Mouse (Mus musculus) pancreas, adult 10 weeks (tissue): ENCODE data around the gene Arf5. TPM values are rescaled to one million over a fixed set of nuclear protein-coding genes. Genes with fewer than 3 reads are reported as not detected.

ENCODE experiments used
- polyA plus RNA-seq: library from polyadenylated mRNA; stranded (reverse); fragments of 350-450 nt; fragmentation: Illumina TruSeq; extraction: RNeasy Lipid Tissue Mini Kit (QIAGEN cat#74804); gene quantifications from one replicate; pipeline ENCODE4 v1.2.3, GENCODE M21; 2015; ENCODE audit warnings: low read depth, low replicate concordance; ENCODE audit not compliant: insufficient read depth

Arf5 gene
- 38.3 TPM for polyA plus RNA-seq

DNA sequence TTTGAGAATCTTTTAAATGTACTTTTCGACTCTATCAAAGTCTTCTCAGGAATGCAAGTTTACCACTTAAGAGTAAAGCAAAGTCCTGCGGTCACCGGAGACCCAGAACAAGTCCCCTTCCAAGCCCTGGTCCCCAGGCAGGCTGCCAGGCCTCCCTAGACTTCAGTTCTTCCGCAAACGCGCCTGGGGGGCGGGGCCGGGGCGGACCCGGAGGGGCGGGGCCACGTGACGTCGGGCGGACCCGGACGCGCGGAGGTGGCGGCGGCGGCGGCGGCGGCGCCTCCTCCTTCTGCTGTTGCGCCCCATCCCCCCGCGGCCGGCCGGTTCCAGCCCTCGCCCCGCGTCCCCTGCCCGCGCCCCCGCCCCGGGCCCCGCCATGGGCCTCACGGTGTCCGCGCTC is at the start of gene Arf5:
Gene Arf5, plus strand, starts transcription at position 248 of the 400 bp plus-strand sequence.

DNA sequence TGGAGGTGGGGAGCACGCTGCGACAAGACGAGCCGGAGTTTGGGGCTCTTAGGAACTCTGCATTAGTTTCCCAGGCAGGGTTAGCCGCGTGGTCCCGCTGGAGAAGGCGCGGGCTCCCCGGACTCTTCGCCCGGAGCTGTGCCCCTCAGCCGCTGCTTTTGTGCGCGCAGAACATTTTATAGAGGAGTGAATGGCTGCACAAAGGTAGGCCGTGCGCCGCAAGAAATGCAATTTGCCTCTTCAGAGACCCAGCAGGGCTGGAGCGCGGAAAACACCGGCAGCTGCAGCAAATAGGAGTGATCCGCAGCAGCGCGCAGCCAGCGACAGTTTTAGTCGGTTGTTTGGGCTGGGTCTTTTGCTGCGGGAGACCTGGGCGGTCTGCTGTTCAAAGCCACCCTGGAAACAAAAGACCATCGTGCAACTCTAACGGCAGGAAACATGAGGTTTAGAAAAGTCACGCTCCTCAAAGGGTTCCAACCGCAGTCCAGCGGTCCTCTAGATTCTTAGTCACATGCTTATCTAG is 25.6 kb upstream of the Arf5 start, which contains the start of gene Zfp800:
Gene Zfp800, minus strand, starts transcription at position 325 of the 523 bp plus-strand sequence.

DNA sequence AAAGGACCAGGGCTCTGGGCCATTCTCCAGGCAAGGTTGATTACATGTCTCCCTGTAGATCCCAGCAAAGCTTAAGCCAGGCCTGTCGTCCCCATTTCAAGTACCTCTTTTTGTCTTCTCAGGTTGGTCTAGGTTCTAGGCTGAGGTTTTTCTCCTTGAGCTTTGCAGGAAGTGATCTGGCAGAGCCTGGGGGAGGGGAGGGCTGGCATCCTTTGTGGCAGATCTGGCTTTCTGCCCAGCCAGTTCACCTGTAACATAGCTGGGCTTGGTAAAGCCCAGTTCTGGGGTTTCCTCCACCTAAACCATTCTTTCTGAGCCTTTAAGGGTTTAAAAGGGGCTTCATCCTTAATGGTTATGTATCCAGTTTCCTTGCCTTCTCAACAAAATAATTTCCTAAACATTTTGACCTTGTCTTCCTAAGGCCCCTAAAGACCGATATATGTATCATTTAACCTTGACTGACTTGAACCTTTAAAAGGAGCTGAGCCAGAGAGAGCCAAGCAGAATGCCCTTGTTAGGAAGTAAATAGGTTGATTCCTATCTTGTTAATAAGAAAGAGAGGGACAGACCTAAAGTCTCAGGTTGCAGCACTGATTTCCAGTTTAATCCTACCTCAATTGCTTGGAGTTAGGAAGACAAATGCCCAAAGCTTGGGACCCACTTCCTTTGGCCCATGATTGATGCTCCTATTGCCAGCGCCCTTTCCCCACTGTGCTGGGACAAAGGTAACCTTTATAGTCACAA is 3.9 kb downstream of the Arf5 start, which contains the start of gene Fscn3:
Gene Fscn3, plus strand, starts transcription at position 694 of the 744 bp plus-strand sequence.

DNA sequence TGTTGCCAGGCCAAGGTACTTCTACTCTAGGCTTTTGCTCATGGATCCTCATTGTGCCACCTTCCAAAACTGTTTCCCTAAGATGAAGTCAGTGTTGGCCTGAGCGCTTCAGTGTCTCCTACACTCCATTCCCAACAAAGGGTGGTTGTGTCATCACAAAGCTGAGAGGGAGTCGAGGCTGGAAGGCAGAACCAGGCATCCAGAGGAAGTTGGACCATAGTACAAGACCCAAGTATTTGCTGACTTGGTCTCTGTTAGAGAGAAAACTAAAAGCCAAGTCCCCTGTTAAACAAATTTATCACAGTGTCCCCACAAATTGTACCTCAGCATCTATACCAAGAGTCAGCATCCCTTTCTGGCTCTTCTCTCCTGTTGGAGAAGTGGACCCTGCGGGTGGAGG is 4.9 kb downstream of the Arf5 start, which contains the start of gene Gcc1:
Gene Gcc1, minus strand, starts transcription at position 101 of the 400 bp plus-strand sequence.

DNA sequence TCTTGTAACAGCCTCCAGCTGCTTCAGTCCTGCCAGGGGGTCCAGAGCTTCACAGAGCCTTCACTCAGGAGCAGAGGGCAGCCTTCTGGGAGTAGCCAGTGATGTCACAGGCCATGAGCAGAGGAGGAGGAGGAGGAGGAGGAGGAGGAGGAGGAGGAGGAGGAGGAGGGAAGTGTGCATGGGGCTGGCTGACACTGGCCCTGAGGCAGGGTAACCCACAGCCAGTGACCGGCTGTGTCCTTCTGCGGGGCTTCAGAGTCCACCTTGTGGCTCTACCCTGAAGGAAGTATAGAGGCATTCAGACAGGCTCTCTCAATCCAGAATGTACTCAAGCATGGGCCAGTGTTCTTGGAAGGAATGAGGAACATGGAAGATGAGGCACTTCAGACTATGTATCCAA is 25.9 kb downstream of the Arf5 start, which contains the start of gene Pax4:
Gene Pax4, minus strand, starts transcription at position 101 of the 400 bp plus-strand sequence.

DNA sequence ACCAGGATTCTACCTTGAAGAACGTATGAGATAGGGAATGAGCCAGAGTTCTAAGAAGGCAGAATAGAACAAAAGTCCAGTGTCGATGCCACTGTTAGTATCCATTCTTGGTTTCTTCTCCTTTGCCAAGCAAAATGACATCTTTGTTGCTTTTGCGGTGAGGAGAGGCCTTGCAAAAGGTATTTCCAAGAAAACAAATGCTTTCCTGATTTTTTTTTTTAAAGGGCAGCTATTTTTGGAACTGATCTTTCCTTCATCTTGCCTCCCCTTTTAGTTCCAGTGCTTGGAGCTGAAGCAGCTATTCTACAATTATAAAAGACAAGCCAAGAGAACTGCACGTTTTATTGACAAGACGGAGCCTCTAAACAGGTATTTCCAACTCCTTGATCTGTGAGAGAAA is 51.5 kb downstream of the Arf5 start, which contains the start of gene Snd1:
Gene Snd1, plus strand, starts transcription at position 301 of the 400 bp plus-strand sequence.

Other genes with a start within 250 kb of the Arf5 start
- gene Zfp800, start 25.6 kb upstream of the Arf5 start, polyA plus RNA-seq: 3.7 TPM
- gene Fscn3, start 4.2 kb downstream of the Arf5 start, polyA plus RNA-seq: not detected
- gene Gcc1, start 4.8 kb downstream of the Arf5 start, polyA plus RNA-seq: 5.4 TPM
- gene Pax4, start 25.8 kb downstream of the Arf5 start, polyA plus RNA-seq: not detected
- 45.6 TPM for gene Snd1, start 51.6 kb downstream of the Arf5 start, polyA plus RNA-seq